Mouse (Mus musculus): Measurements from ENCODE around the gene Mlf2. TPM values are rescaled to one million over a fixed set of nuclear protein-coding genes. Genes with fewer than 3 reads are reported as not detected.

The Mlf2 gene
- polyA plus RNA-seq, 1 experiment from 2014 or later: 299 TPM

GRCm38 (mm10) chr6:124917518-124918330 is 13.5 kb upstream of the Mlf2 start:
- Histone ChIP-seq H3K36me3 (ENCODE audit: control insufficient read depth, insufficient read depth, low read length) (peaks cover 8% of the 10 kb centered on the region), H3K4me1 (ENCODE audit: control insufficient read depth, insufficient read depth, low read length) (peaks cover 52% of the 10 kb centered on the region), H3K4me3 (replicated peaks; ENCODE audit: low read length) (peak overlapping the region; percentile 89), H3K27ac (ENCODE audit: low read length) (peak overlapping the region; percentile 100), H3K27me3 (ENCODE audit: control insufficient read depth, insufficient read depth, low read length) (no peaks in the 10 kb centered on the region), H3K4me2 (ENCODE audit: low read depth, low read length) (peak overlapping the region; percentile 75), H3K9ac (ENCODE audit: low read length) (peak overlapping the region; percentile 100), H3K9me3 (replicated peaks; ENCODE audit: control insufficient read depth, low read length) (no peaks in the 10 kb centered on the region)
- WGBS: under 1% methylated on average over 70 of the region's 89 CpGs
- peak; percentile 76 for ATAC-seq (ENCODE audit: insufficient read depth, low FRiP score)

- 9% methylated on average over 7 of the region's 7 CpGs for WGBS
- ATAC-seq (ENCODE audit: insufficient read depth, low FRiP score): no peak
These were observed 12.9 kb upstream of the Mlf2 start for GRCm38 (mm10) chr6:124918331-124918690.

DNA sequence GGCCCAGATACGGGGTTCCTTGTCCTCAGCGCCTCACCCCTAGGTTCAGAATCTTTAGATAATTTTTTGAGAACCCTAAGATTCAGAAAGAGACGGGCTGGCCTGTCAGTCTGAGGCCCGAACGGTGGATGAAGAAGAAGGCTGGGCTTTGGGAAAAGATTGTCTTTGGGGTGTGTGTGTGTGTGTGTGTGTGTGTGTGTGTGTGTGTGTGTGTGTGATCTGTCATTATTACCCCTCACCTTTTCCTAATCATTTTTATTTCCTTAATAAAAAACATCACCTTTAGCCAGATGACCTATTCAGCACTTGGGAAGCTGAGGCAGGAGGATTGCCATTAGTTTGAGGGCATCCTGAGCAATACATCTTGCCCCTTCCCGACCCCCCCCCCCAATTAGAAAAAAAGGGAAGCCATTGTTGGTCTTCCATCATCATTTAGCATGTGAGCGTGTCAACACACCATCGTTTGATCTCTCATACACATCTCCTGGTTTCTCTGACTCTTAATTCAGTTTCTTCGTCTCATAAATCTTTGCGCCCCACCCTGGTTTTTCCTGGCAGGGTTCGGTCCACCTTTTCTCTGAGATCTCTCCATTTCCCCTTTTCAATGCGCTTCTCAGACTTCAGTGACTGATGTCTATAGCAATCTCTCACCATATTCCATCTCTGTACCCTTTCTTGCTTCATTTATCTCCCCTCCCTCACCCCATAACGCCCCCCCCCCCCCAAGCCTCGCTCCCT is 12.1 kb upstream of the Mlf2 start:
- Histone ChIP-seq H3K9me3 (replicated peaks; ENCODE audit: control insufficient read depth, low read length) (no peaks in the 10 kb centered on the region), H3K4me3 (replicated peaks; ENCODE audit: low read length) (peak overlapping the region; percentile 89), H3K27me3 (ENCODE audit: control insufficient read depth, insufficient read depth, low read length) (no peaks in the 10 kb centered on the region), H3K4me1 (ENCODE audit: control insufficient read depth, insufficient read depth, low read length) (peaks cover 50% of the 10 kb centered on the region), H3K27ac (ENCODE audit: low read length) (peak overlapping the region; percentile 100), H3K36me3 (ENCODE audit: control insufficient read depth, insufficient read depth, low read length) (peaks cover 6% of the 10 kb centered on the region), H3K9ac (ENCODE audit: low read length) (peak overlapping the region; percentile 100), H3K4me2 (ENCODE audit: low read depth, low read length) (peak overlapping the region; percentile 75)
- no peak for ATAC-seq (ENCODE audit: insufficient read depth, low FRiP score)
- WGBS: 14% methylated on average over 13 of the region's 14 CpGs

More at GRCm38 (mm10) chr6:124918331-124918690, 12.9 kb upstream of the Mlf2 start:
- peak overlapping the region; percentile 75 for H3K4me2 ChIP-seq (ENCODE audit: low read depth, low read length)
- H3K4me3 ChIP-seq (replicated peaks; ENCODE audit: low read length): peak overlapping the region; percentile 89
- H3K9ac ChIP-seq (ENCODE audit: low read length): peak overlapping the region; percentile 100
- H3K27me3 ChIP-seq (ENCODE audit: control insufficient read depth, insufficient read depth, low read length): no peaks in the 10 kb centered on the region
- H3K9me3 ChIP-seq (replicated peaks; ENCODE audit: control insufficient read depth, low read length): no peaks in the 10 kb centered on the region
- peaks cover 8% of the 10 kb centered on the region for H3K36me3 ChIP-seq (ENCODE audit: control insufficient read depth, insufficient read depth, low read length)
- peak overlapping the region; percentile 100 for H3K27ac ChIP-seq (ENCODE audit: low read length)
- peaks cover 52% of the 10 kb centered on the region for H3K4me1 ChIP-seq (ENCODE audit: control insufficient read depth, insufficient read depth, low read length)

- Histone ChIP-seq H3K4me3 (replicated peaks; ENCODE audit: low read length) (peak within 1 kb of the TSS; percentile 89), H3K4me2 (ENCODE audit: low read depth, low read length) (peak within 1 kb of the TSS; percentile 75), H3K4me1 (ENCODE audit: control insufficient read depth, insufficient read depth, low read length) (peaks cover 44% of the 10 kb centered on the region), H3K27ac (ENCODE audit: low read length) (peak within 1 kb of the TSS; percentile 100), H3K36me3 (ENCODE audit: control insufficient read depth, insufficient read depth, low read length) (no peaks in the 10 kb centered on the region), H3K9ac (ENCODE audit: low read length) (peak within 1 kb of the TSS; percentile 100), H3K9me3 (replicated peaks; ENCODE audit: control insufficient read depth, low read length) (no peaks in the 10 kb centered on the region), H3K27me3 (ENCODE audit: control insufficient read depth, insufficient read depth, low read length) (no peaks in the 10 kb centered on the region)
- WGBS: 3% methylated on average over 13 of the region's 13 CpGs
- peak; percentile 87 for ATAC-seq (ENCODE audit: insufficient read depth, low FRiP score)
These were observed 11.4 kb upstream of the Mlf2 start, which contains the start of gene Ptms for GRCm38 (mm10) chr6:124919695-124920317. Gene Ptms, minus strand, starts transcription at chr6:124920103.

- Histone ChIP-seq H3K36me3 (ENCODE audit: control insufficient read depth, insufficient read depth, low read length) (no peaks in the 10 kb centered on the region), H3K9me3 (replicated peaks; ENCODE audit: control insufficient read depth, low read length) (no peaks in the 10 kb centered on the region), H3K27me3 (ENCODE audit: control insufficient read depth, insufficient read depth, low read length) (no peaks in the 10 kb centered on the region), H3K27ac (ENCODE audit: low read length) (peak overlapping the region; percentile 100), H3K9ac (ENCODE audit: low read length) (peak overlapping the region; percentile 74), H3K4me2 (ENCODE audit: low read depth, low read length) (peak overlapping the region; percentile 75), H3K4me1 (ENCODE audit: control insufficient read depth, insufficient read depth, low read length) (peaks cover 42% of the 10 kb centered on the region), H3K4me3 (replicated peaks; ENCODE audit: low read length) (peak overlapping the region; percentile 89)
- no peak for ATAC-seq (ENCODE audit: insufficient read depth, low FRiP score)
- WGBS: 29% methylated on average over 9 of the region's 9 CpGs
These were observed 10.7 kb upstream of the Mlf2 start for GRCm38 (mm10) chr6:124920318-124921085.

DNA sequence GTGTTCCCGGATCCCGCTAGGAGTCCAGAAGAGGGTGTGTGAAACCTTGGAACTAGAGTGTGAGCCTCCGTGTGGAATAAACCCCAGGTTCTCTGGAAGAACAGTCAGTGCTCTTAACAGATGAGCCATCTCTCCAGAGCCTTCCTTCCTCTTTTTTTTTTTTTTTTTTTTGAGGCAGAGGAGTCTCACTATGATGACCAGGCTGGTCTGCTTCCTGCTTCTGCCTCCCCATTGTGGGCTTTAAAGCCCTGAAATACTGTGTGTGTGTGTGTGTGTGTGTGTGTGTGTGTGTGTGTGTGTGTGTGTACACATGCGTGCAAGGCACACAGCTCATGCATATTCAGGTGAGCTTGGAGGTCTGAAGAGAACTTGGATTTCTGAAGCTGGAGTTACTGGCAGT is 9.6 kb upstream of the Mlf2 start:
- Histone ChIP-seq H3K9me3 (replicated peaks; ENCODE audit: control insufficient read depth, low read length) (no peaks in the 10 kb centered on the region), H3K4me2 (ENCODE audit: low read depth, low read length) (no peak overlapping the region), H3K27me3 (ENCODE audit: control insufficient read depth, insufficient read depth, low read length) (no peaks in the 10 kb centered on the region), H3K9ac (ENCODE audit: low read length) (no peak overlapping the region), H3K4me1 (ENCODE audit: control insufficient read depth, insufficient read depth, low read length) (peaks cover 44% of the 10 kb centered on the region), H3K27ac (ENCODE audit: low read length) (peak overlapping the region; percentile 100; the same call in 1 of the 2 replicates), H3K36me3 (ENCODE audit: control insufficient read depth, insufficient read depth, low read length) (no peaks in the 10 kb centered on the region), H3K4me3 (replicated peaks; ENCODE audit: low read length) (no peak overlapping the region)
- ATAC-seq (ENCODE audit: insufficient read depth, low FRiP score): no peak
- WGBS: 57% methylated on average over 4 of the region's 4 CpGs

GRCm38 (mm10) chr6:124925173-124925793 is 5.9 kb upstream of the Mlf2 start:
- Histone ChIP-seq H3K9me3 (replicated peaks; ENCODE audit: control insufficient read depth, low read length) (no peaks in the 10 kb centered on the region), H3K27me3 (ENCODE audit: control insufficient read depth, insufficient read depth, low read length) (no peaks in the 10 kb centered on the region), H3K4me1 (ENCODE audit: control insufficient read depth, insufficient read depth, low read length) (peaks cover 37% of the 10 kb centered on the region), H3K4me3 (replicated peaks; ENCODE audit: low read length) (peak overlapping the region; percentile 37), H3K27ac (ENCODE audit: low read length) (peak overlapping the region; percentile 98), H3K4me2 (ENCODE audit: low read depth, low read length) (peak overlapping the region; percentile 61), H3K36me3 (ENCODE audit: control insufficient read depth, insufficient read depth, low read length) (no peaks in the 10 kb centered on the region), H3K9ac (ENCODE audit: low read length) (peak overlapping the region; percentile 73)
- ATAC-seq (ENCODE audit: insufficient read depth, low FRiP score): 0 out of 2 replicates have a peak, but pooled peaks have one; percentile 19
- 14% methylated on average over 12 of the region's 12 CpGs for WGBS

GRCm38 (mm10) chr6:124925941-124926340 is 5.2 kb upstream of the Mlf2 start:
- Histone ChIP-seq H3K4me2 (ENCODE audit: low read depth, low read length) (peak overlapping the region; percentile 61), H3K36me3 (ENCODE audit: control insufficient read depth, insufficient read depth, low read length) (no peaks in the 10 kb centered on the region), H3K4me1 (ENCODE audit: control insufficient read depth, insufficient read depth, low read length) (peaks cover 34% of the 10 kb centered on the region), H3K4me3 (replicated peaks; ENCODE audit: low read length) (peak overlapping the region; percentile 37), H3K9me3 (replicated peaks; ENCODE audit: control insufficient read depth, low read length) (no peaks in the 10 kb centered on the region), H3K9ac (ENCODE audit: low read length) (peak overlapping the region; percentile 73), H3K27me3 (ENCODE audit: control insufficient read depth, insufficient read depth, low read length) (no peaks in the 10 kb centered on the region), H3K27ac (ENCODE audit: low read length) (peak overlapping the region; percentile 98)
- WGBS: 7% methylated on average over 5 of the region's 5 CpGs
- peak; percentile 65 for ATAC-seq (ENCODE audit: insufficient read depth, low FRiP score)
